Mouse (Mus musculus) cerebellum, adult 2 months (tissue): Measurements from ENCODE around the gene Tatdn3.

Experiments
- CTCF ChIP-seq: fragments of 200-500 bp; IDR thresholded peaks from 2 replicates; pipeline ENCODE4 v1.5.1; 2011; ENCODE audit warnings: low read depth, mild to moderate bottlenecking, control low read depth, low read length, moderate library complexity, borderline replicate concordance; ENCODE audit not compliant: insufficient read depth
- POLR2A ChIP-seq: fragments of 200-500 bp; IDR thresholded peaks from 2 replicates; pipeline ENCODE4 v1.6.1; 2011; ENCODE audit warnings: low read length, control low read depth, borderline replicate concordance; ENCODE audit not compliant: insufficient read depth

- TF ChIP-seq CTCF (no peak), POLR2A (peak; percentile 56; the same call in 1 of the 2 replicates)
Observed at GRCm38 (mm10) chr1:191062781-191063485, at the start of gene Tatdn3, which contains the start of gene Nsl1.
